Mouse (Mus musculus) hindlimb bud, embryonic 11.5 days (tissue): ENCODE measurements around the gene Slc35a3.
"Not testable (repeated sequence)": the region's sequence is repeated elsewhere in the genome, so short reads cannot be mapped to it uniquely, and the experiment has no call there.

Source experiments
- DNase-seq: peaks from one replicate; pipeline ENCODE4 v3.0.0-alpha.2; 2012; ENCODE audit warnings: low read depth, low spot score; ENCODE audit errors: extremely low spot score

Gene Slc35a3

DNA sequence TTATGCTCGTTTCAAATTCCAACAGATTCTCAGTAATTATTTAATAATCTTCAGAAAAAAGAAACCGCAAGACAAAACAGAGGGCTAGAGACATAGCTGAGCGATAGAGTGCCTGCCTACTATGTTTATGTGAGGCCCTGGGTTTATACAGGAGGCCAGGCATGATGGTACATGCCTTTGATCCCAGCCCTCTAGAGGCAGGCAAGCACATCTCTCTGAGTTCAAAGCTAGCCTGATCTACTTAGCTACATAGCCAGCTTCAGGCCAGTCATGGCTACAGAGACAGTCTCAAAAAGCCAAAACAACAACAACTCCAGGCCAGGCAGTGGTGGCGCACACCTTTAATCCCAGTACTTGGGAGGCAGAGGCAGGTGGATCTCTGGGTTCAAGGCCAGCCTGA, 11.0 kb downstream of the Slc35a3 start:
- no peak for DNase-seq

GRCm38 (mm10) chr3:116698786-116699185, 13.8 kb downstream of the Slc35a3 start:
- DNase-seq = no peak

- no peak for DNase-seq
These were observed 17.0 kb downstream of the Slc35a3 start for GRCm38 (mm10) chr3:116695666-116695985.

DNA sequence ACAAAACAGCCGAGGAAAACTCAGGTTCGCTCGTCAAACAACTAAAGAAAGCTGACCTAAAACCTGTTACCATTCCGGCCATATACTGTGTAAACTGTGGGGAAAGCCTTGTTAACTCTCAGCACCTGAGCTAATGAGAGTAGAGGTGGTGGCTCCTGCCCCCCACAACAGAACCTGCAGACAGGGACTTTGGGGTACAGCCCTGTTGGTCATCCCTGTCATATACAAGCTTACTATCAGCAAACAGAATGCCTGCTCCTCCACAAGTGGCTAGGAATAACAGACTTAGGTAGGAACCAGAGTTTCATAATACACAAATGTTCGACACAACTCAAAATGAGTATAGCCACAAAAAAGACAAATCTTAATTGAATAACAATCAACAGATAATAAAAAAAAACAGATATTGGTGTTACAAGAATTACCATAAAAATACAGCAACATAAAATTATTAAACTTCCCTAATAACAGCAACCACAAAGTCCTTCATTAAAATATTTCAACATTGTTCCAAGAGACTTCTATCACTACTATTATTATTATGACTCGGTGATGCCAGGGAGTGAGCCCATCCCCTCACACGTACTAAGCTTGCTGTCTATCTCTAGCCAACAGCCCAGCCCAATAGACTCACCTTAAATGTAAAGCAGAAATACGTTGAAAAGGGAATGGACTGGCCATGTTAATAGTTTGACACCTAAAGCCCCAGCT, 17.5 kb downstream of the Slc35a3 start:
- no peak for DNase-seq

DNA sequence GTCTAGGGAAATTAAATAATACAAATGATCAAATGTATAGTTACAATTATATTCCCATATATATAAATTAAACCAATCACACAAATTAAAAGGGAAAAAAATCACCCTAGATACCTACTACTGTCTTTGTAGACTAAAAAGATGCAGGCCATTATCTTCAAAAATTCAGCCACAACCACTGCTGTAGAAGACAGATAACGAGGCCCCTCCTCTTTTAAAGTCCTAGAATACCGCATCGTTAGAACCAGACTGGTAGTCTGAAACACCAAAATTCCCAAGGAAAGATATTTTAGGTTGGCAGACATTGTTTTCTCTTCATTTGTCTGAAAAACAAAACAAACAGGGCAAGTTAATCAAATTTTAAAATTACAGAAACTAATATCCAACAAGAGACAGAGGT, 18.3 kb downstream of the Slc35a3 start:
- DNase-seq = no peak

DNA sequence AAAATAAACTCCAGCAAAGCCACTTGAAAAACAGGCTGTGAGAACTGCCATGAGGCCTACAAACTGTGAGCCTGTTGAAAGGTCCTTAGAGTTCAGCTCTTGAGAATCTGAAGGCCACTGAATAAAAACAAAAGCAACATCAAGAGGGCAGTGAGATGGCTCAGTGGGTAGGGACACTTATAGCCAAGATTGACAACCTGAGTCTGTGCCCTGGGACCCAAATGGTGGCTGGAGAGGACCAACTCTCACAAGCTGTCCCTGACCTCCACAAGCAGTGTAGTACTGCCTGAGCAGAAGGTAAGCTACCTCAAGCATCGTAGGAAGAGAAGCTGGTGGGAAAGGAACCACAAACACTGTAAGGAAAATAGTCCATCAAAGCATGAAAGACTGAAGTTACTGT, 31.5 kb downstream of the Slc35a3 start, which contains the start of gene Gm43191:
TSS of gene Gm43191 (minus strand) at position 101 of the 400 bp plus-strand sequence.
- DNase-seq = no peak

DNA sequence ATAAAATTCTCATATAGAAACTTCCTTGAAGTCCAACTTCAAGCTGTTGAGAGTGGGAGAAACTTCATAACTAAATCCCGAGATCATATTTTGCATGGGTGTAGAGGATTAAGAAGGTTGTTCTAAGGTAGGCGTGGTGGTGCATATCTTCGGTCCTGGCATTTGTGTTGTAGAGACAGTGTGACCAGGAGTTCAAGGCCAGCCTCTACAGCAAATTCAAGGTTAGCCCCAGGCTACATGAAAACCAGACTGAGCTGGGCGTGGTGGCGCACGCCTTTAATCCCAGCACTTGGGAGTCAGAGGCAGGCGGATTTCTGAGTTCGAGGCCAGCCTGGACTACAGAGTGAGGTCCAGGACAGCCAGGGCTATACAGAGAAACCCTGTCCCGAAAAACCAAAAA, 48.4 kb downstream of the Slc35a3 start:
- DNase-seq = not testable (repeated sequence)

- DNase-seq = peak; percentile 66
These were observed 50.2 kb downstream of the Slc35a3 start, which contains the start of gene Mfsd14a for GRCm38 (mm10) chr3:116662463-116662863. Mfsd14a (minus strand) TSS chr3:116662677.

DNA sequence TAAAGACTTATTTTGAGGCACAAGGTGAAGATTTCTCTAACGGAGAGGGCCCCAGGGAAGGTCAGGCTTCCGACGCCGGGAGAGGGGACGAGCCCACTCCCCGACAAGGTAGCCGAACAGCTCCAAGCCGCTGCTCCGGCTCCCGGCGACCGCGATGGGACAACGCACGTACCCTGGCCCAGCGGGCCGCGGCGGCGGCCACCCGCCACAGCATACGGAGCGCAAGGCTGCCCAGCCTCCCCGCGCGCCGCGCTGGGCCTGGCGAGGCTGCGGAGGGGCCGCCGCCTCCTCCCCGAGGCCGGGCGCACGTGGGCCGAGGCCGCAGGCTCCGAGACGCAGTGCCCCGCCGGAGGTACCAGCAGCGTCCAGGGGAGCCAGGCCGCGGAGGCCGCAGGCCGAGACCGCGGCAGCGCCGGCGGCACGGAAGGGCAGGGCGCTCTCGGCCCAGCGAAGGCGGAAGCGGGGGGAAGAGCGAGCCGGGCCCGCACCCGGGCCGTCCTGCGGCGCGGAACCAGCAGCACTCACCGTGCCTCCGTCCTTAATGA, 50.7 kb downstream of the Slc35a3 start:
- no peak for DNase-seq

DNA sequence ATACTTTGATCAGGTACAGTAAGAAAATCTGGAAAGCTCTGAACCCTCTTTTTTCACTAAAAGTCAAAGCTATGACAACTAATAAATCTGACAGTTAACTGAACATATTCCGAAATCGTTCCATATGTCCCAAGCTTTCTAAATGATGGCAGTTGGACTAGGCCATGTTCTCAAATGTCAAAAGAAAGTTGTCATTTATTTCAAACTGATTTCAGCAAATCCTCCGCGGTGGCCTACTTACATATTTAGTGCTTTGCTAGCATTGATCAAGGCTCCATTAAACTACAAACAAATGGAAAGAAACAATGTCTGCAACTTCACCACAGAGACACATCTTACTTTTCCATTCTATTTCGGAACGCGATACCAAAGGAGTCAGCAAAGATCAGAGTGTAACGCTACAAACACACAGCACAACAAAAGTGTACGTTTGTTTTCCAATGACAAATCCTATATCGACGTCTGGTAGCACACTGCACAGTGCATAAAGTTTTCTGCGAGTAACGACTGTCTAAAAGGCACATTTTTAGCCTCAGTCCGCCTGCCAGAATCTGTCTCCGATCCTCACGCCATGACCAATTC, 51.3 kb downstream of the Slc35a3 start:
- no peak for DNase-seq

DNA sequence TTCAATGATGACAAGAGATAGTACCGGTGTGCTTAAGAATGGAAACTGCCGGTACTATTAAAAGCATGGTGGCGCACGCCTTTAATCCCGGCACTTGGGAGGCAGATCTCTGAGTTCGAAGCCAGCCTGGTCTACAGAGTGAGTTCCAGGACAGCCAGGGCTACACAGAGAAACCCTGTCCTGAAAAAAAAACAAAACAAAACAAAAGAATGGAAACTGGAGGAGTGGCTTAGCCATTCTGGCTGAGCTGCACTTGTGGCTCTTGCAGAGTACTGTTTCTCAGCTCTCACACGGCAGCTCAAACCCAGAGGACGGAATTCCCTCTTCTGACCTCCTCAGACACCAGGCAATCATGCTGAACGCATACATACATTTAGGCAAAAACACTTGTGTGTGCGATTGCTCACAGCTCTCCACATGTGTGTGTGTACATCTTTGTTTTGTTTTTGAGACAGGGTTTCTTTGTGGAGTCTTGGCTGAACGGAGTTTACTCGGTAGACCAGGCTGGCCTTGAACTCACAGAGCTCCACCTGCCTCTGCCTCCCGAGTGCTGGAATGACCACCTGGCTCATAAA, 52.7 kb downstream of the Slc35a3 start:
- DNase-seq = no peak

GRCm38 (mm10) chr3:116658928-116659565, 53.6 kb downstream of the Slc35a3 start:
- no peak for DNase-seq

GRCm38 (mm10) chr3:116656184-116656965, 56.3 kb downstream of the Slc35a3 start:
- no peak for DNase-seq

GRCm38 (mm10) chr3:116654051-116654450, 58.6 kb downstream of the Slc35a3 start:
- not testable (repeated sequence) for DNase-seq

DNA sequence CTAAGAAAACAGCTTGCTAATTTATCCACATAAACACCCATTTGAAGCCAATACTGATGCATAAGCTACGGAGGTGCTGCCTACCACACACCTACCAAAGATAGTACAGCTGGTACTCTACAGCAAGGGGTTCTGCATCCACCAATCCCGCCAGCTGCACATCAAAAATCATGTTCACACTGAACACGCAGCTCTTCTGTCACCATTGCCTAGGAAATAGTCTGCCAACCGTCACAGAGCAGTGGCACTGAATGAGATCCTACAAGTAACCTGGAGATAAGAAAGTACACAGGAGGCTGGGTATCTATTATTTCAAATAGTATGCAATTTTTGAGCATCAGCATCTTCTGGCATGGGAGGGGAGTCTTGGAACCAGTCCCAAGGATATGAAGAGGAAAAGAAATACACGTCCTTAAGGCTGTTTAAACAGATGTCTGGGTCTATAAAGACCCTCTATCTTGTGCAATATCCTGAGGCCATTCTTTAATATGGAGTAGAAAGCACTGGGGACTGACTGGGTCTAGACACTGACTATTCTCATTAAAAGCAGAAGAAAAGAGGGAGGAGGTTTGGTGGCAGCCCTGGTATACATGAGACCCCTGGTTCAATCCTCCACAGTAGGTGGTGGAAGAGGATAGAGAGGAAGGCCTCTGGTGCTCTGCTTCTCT, 59.2 kb downstream of the Slc35a3 start:
- DNase-seq = no peak

- DNase-seq = no peak
These were observed 60.6 kb downstream of the Slc35a3 start for GRCm38 (mm10) chr3:116652033-116652446.

GRCm38 (mm10) chr3:116650698-116651097, 61.9 kb downstream of the Slc35a3 start:
- no peak for DNase-seq

DNA sequence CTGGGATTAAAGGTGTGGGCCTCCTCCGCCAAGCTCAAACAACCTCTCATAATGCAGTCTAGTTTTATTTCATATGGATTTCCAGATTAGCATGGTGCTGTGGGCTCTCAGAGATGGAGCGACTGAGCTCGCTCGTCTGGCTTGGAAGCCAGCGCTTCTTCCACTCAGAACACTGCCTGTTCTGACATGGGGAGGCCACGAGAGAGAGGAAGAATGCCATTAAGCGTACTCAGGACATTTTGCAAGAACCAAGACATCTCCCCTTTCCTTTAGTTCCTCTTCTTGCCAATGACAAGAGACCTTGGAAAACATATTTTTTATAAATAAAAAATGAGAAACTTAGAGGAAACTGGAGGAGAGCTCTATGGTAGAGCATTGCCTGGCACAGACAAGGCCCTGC, 63.8 kb downstream of the Slc35a3 start:
- no peak for DNase-seq

DNA sequence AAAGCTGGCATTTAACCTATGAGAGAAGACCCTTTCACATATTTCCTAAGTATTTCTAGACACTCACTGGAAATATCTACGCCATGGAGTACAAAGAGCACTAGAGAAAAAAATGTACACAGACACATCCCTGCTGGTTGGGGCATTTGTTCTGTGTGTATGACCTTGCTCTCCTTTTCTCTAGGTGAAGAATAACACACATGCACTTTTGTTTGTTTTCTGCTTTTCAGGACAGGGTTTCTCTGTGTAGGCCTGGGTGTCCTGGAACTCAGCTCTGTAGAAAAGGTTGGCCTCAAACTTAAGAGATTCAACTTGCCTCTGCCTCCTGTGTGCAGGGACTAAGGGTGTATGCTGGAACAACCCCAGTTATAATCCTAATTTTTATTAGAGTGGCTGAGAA, 66.2 kb downstream of the Slc35a3 start:
- no peak for DNase-seq

DNA sequence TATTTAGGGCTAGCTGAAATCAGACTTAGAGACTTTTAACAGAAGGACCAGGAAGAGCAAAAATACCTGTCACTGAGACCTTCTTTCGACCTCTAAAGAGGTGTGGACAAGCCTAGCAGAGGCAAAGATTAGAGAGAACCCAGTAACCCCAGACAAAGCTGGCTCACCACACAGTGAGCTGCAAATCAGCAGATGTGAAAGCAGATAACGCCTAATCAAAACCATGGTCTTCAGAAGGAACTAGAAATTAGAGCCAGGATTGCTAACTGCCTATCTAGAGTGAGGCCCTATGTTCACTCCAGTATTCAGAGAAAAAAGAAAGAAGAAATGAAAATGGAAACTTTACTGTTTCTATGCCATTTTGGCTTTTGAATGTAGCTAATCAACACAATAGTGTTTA, 70.3 kb downstream of the Slc35a3 start:
- no peak for DNase-seq
